In genomic region chr4:149930755-149931154, GRCm38 (mm10) we compare ENCODE assay signal across 17 mouse cellular contexts.
"Had no signal": no experiment of that assay in that cellular context is flagged by ENCODE, and none has a peak within 500 bp of the region (broad histone marks: within the 10 kb centered on the region; RNA-seq: fewer than 3 reads in every experiment).

No protein-coding gene starts in this region.

- H3K4me3 ChIP-seq: neural tube, embryonic 12.5 days; neural tube, embryonic 13.5 days; neural tube, embryonic 15.5 days; stomach, embryonic 15.5 days had no signal

- H3K27ac ChIP-seq: neural tube, embryonic 12.5 days; neural tube, embryonic 13.5 days; neural tube, embryonic 15.5 days; stomach, embryonic 15.5 days; stomach, postnatal 0 days had no signal

- H3K36me3 ChIP-seq: neural tube, embryonic 13.5 days; neural tube, embryonic 15.5 days; stomach, embryonic 15.5 days had no signal

- DNase-seq: retina, postnatal 1 day; right cerebral cortex, adult 18-20 months; right cerebral cortex, postnatal 14 days; right cerebral cortex, postnatal 25 days; right cerebral cortex, postnatal 4 days; spleen, adult 18-20 months; thymus, adult 18-20 months; thymus, adult 2 months; thymus, postnatal 14 days; thymus, postnatal 25 days; thymus, postnatal 36 days; thymus, postnatal 4 days had no signal

- H3K9me3 ChIP-seq: neural tube, embryonic 13.5 days; neural tube, embryonic 15.5 days; stomach, embryonic 15.5 days had no signal

- H3K4me1 ChIP-seq: neural tube, embryonic 12.5 days; neural tube, embryonic 15.5 days; stomach, embryonic 15.5 days had no signal

- H3K4me2 ChIP-seq: neural tube, embryonic 12.5 days; neural tube, embryonic 13.5 days; neural tube, embryonic 15.5 days; stomach, embryonic 15.5 days had no signal

- H3K9ac ChIP-seq: neural tube, embryonic 12.5 days; neural tube, embryonic 13.5 days; neural tube, embryonic 15.5 days; stomach, embryonic 15.5 days had no signal

- H3K27me3 ChIP-seq: neural tube, embryonic 12.5 days; neural tube, embryonic 13.5 days; neural tube, embryonic 15.5 days; stomach, embryonic 15.5 days had no signal
